Mouse (Mus musculus) heart, adult 9 months (tissue): ENCODE results near the gene Tmem151b.

Experiments used
- DNase-seq, 2 experiments: peaks; one replicate each; pipeline ENCODE4 v3.0.0; 2022; ENCODE audit warnings: low spot score in 2 of 2

The Tmem151b gene

GRCm38 (mm10) chr17:45564531-45565084 is 15.1 kb upstream of the Tmem151b start:
- no peak for DNase-seq

- DNase-seq, result peak; percentile 93 to 95
These were observed 14.4 kb upstream of the Tmem151b start, which contains the start of gene Slc35b2 for GRCm38 (mm10) chr17:45563655-45564530. Slc35b2 (plus strand) TSS chr17:45563874.

- DNase-seq, result no peak
These were observed 13.7 kb upstream of the Tmem151b start for GRCm38 (mm10) chr17:45563216-45563615.

- DNase-seq, result no peak
These were observed 10.5 kb upstream of the Tmem151b start for GRCm38 (mm10) chr17:45559732-45560525.

GRCm38 (mm10) chr17:45557998-45558862 is 8.8 kb upstream of the Tmem151b start:
- DNase-seq, result no peak

- no peak for DNase-seq
These were observed 7.9 kb upstream of the Tmem151b start for GRCm38 (mm10) chr17:45557246-45557824.

- no peak for DNase-seq
These were observed 7.2 kb upstream of the Tmem151b start for GRCm38 (mm10) chr17:45556514-45557245.

GRCm38 (mm10) chr17:45556107-45556489 is 6.6 kb upstream of the Tmem151b start:
- DNase-seq, result no peak

- DNase-seq, result peak; percentile 92 to 94
These were observed 6.1 kb upstream of the Tmem151b start, which contains the start of gene Nfkbie for GRCm38 (mm10) chr17:45555452-45556106. Nfkbie (plus strand) TSS chr17:45555703.

GRCm38 (mm10) chr17:45554420-45554819 is 4.9 kb upstream of the Tmem151b start:
- DNase-seq, result no peak

- no peak for DNase-seq
These were observed 3.6 kb upstream of the Tmem151b start for GRCm38 (mm10) chr17:45553065-45553464.

- DNase-seq, result peak; percentile 56 to 64
These were observed 2.5 kb upstream of the Tmem151b start for GRCm38 (mm10) chr17:45551816-45552451.

- no peak for DNase-seq
These were observed 1.8 kb upstream of the Tmem151b start for GRCm38 (mm10) chr17:45551249-45551796.

- DNase-seq, result no peak
These were observed 776 bp upstream of the Tmem151b start for GRCm38 (mm10) chr17:45550253-45550652.

- DNase-seq, result no peak
These were observed 650 bp downstream of the Tmem151b start for GRCm38 (mm10) chr17:45548541-45549512.

- no peak for DNase-seq
These were observed 1.9 kb downstream of the Tmem151b start for GRCm38 (mm10) chr17:45547461-45548190.

- DNase-seq, result no peak
These were observed 2.5 kb downstream of the Tmem151b start for GRCm38 (mm10) chr17:45546941-45547340.
